Mouse (Mus musculus) myocyte (in vitro differentiated cells): ENCODE data around the gene 9130213A22Rik. TPM values are rescaled to one million over a fixed set of nuclear protein-coding genes. Genes with fewer than 3 reads are reported as not detected.

Experiments
- H3K27me3 ChIP-seq: one replicate; pipeline ENCODE4 v1.6.1; 2011; ENCODE audit not compliant: control insufficient read depth, insufficient read depth, insufficient read length
- H3K36me3 ChIP-seq: one replicate; pipeline ENCODE4 v1.6.1; 2011; ENCODE audit not compliant: control insufficient read depth, insufficient read depth
- H3K4me2 ChIP-seq: one replicate; pipeline ENCODE4 v1.6.1; 2011; ENCODE audit warnings: low read depth, control low read depth
- H3K4me3 ChIP-seq: one replicate; pipeline ENCODE4 v1.5.1; 2011; ENCODE audit warnings: mild to moderate bottlenecking, control low read depth, moderate library complexity
- H3K79me2 ChIP-seq: one replicate; pipeline ENCODE4 v1.6.1; 2011; ENCODE audit not compliant: control insufficient read depth, insufficient read depth
- H3ac ChIP-seq: one replicate; pipeline ENCODE4 v1.6.1; 2011; ENCODE audit not compliant: control insufficient read depth, insufficient read length
- CEBPB ChIP-seq: IDR thresholded peaks from 2 replicates; pipeline ENCODE4 v1.6.1; 2011; ENCODE audit warnings: mild to moderate bottlenecking, moderate library complexity; ENCODE audit not compliant: poor library complexity, insufficient read depth, severe bottlenecking
- E2F4 ChIP-seq: IDR thresholded peaks from one replicate; pipeline ENCODE4 v1.6.1; 2011; ENCODE audit warnings: mild to moderate bottlenecking, control low read depth, moderate library complexity; ENCODE audit not compliant: insufficient read depth
- MAX ChIP-seq: IDR thresholded peaks from one replicate; pipeline ENCODE4 v1.6.1; 2011; ENCODE audit warnings: low read depth, mild to moderate bottlenecking, control low read depth
- MYOD1 ChIP-seq, 3 experiments: IDR thresholded peaks; one replicate each; pipeline ENCODE4 v1.6.1; 2011; ENCODE audit warnings: control low read depth in 2 of 3, low read depth in 2 of 3, mild to moderate bottlenecking in 2 of 3, moderate library complexity in 1 of 3; ENCODE audit not compliant: insufficient read length in 2 of 3, control insufficient read depth in 1 of 3
- MYOG ChIP-seq, 3 experiments: IDR thresholded peaks; one replicate each; pipeline ENCODE4 v1.6.1; 2011; ENCODE audit warnings: control low read depth in 2 of 3, low read depth in 2 of 3, mild to moderate bottlenecking in 2 of 3; ENCODE audit not compliant: insufficient read length in 2 of 3, control insufficient read depth in 1 of 3, insufficient read depth in 1 of 3
- POLR2A ChIP-seq: IDR thresholded peaks from one replicate; pipeline ENCODE4 v1.6.1; 2011; ENCODE audit warnings: low read depth, mild to moderate bottlenecking, control low read depth, moderate library complexity; ENCODE audit not compliant: insufficient read length
- POLR2AphosphoS2 ChIP-seq: IDR thresholded peaks from one replicate; pipeline ENCODE4 v1.6.1; 2011; ENCODE audit warnings: low read depth, control low read depth; ENCODE audit not compliant: insufficient read length
- REST ChIP-seq: IDR thresholded peaks from one replicate; pipeline ENCODE4 v1.6.1; 2011; ENCODE audit warnings: mild to moderate bottlenecking, control low read depth, moderate library complexity; ENCODE audit not compliant: insufficient read depth, insufficient read length
- SRF ChIP-seq: IDR thresholded peaks from one replicate; pipeline ENCODE4 v1.6.1; 2011; ENCODE audit warnings: low read depth; ENCODE audit not compliant: control insufficient read depth, insufficient read length
- TCF12 ChIP-seq: IDR thresholded peaks from one replicate; pipeline ENCODE4 v1.6.1; 2011; ENCODE audit warnings: mild to moderate bottlenecking, control low read depth; ENCODE audit not compliant: poor library complexity, insufficient read depth, severe bottlenecking
- TCF3 ChIP-seq: IDR thresholded peaks from one replicate; pipeline ENCODE4 v1.6.1; 2011; ENCODE audit warnings: low read depth, control low read depth; ENCODE audit not compliant: insufficient read length
- USF1 ChIP-seq: IDR thresholded peaks from one replicate; pipeline ENCODE4 v1.6.1; 2011; ENCODE audit warnings: low read depth, mild to moderate bottlenecking, control low read depth, moderate library complexity
- polyA plus RNA-seq: library from polyadenylated mRNA; unstranded; fragments of >200 nt; fragmentation: generic; extraction: Trizol; gene quantifications from one replicate; pipeline ENCODE4 v1.2.1, GENCODE M21; 2012; ENCODE audit warnings: missing spikeins

Gene 9130213A22Rik
- polyA plus RNA-seq, 1 experiment: 0.78 TPM

DNA sequence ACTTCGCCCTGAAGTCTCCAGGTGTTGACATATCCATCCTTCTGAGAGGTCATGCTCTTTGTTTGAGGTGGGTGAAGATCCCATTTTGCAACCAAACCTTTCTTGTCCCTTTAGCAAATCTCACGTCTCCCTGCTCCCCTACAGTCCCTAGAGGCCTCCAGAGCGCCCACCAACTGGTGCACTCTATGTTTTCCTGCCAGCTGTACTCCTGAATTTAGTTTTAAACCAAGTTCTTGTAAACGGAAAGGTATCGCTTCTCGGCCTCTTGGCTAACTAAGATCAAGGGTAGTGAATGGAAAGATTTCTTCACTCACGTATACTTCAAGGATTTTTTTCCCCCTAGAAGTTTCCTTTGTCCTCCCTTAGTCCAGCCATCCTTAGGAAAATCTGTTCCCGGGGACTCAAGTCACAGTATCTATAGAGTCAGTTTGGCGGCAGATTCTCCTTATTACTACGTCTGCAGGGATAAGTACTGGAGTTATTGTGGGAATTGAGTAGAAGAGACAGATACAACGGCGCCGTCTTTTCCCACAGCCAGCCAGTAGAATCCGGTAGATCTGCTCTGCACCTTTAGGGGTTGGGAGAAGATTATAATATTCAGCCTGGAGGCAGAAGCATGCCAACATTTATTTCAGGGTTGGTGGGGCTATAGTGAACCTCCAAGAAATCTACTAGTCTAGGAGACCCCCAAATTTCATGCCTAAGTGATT lies 2.8 kb downstream of the 9130213A22Rik start:
- TF ChIP-seq E2F4 (no peak), SRF (no peak), MYOD1 (IDR thresholded peaks at IDR 0.05; ENCODE audit: control insufficient read depth in 1 of 3, insufficient read length in 2 of 3, low read depth in 2 of 3) (no peak), REST (no peak), MAX (no peak), MYOG (IDR thresholded peaks at IDR 0.05; ENCODE audit: control insufficient read depth in 1 of 3, insufficient read depth in 1 of 3, insufficient read length in 2 of 3, low read depth in 2 of 3) (no peak), USF1 (no peak), POLR2A (no peak), POLR2AphosphoS2 (no peak), TCF12 (no peak), CEBPB (no peak)
- H3K79me2 ChIP-seq: no peaks in the 10 kb centered on the region
- no peak overlapping the region for H3K4me2 ChIP-seq
- H3K36me3 ChIP-seq: no peaks in the 10 kb centered on the region
- H3K27me3 ChIP-seq: no peaks in the 10 kb centered on the region
- H3K4me3 ChIP-seq: no peak overlapping the region
- H3ac ChIP-seq: no peak overlapping the region

DNA sequence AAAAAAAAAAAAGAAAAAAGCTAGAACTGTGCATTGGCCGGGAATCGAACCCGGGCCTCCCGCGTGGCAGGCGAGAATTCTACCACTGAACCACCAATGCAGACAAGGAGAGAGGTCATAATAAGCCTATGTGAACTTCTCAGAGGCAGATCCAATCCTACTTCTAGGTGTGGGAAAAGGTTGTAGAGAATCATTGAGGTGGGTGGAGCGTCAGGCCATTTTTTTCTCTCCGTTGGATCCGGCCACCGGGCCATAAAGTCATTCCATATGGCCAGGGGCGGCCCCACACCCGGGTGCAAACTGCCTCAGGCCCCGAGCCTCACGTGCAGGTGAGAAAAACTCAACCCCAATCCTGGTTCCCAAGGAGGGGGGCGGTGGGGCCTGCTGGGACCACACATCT lies 3.6 kb downstream of the 9130213A22Rik start:
- peak overlapping the region; percentile 99 for H3K4me2 ChIP-seq
- no peak overlapping the region for H3ac ChIP-seq
- TF ChIP-seq POLR2AphosphoS2 (no peak), USF1 (no peak), MYOG (IDR thresholded peaks at IDR 0.05; ENCODE audit: control insufficient read depth in 1 of 3, insufficient read depth in 1 of 3, insufficient read length in 2 of 3, low read depth in 2 of 3) (no peak), SRF (no peak), REST (no peak), TCF3 (no peak), MAX (no peak), POLR2A (no peak)
- H3K36me3 ChIP-seq: no peaks in the 10 kb centered on the region
- peak overlapping the region; percentile 40 for H3K4me3 ChIP-seq
- H3K27me3 ChIP-seq: no peaks in the 10 kb centered on the region
- H3K79me2 ChIP-seq: no peaks in the 10 kb centered on the region

DNA sequence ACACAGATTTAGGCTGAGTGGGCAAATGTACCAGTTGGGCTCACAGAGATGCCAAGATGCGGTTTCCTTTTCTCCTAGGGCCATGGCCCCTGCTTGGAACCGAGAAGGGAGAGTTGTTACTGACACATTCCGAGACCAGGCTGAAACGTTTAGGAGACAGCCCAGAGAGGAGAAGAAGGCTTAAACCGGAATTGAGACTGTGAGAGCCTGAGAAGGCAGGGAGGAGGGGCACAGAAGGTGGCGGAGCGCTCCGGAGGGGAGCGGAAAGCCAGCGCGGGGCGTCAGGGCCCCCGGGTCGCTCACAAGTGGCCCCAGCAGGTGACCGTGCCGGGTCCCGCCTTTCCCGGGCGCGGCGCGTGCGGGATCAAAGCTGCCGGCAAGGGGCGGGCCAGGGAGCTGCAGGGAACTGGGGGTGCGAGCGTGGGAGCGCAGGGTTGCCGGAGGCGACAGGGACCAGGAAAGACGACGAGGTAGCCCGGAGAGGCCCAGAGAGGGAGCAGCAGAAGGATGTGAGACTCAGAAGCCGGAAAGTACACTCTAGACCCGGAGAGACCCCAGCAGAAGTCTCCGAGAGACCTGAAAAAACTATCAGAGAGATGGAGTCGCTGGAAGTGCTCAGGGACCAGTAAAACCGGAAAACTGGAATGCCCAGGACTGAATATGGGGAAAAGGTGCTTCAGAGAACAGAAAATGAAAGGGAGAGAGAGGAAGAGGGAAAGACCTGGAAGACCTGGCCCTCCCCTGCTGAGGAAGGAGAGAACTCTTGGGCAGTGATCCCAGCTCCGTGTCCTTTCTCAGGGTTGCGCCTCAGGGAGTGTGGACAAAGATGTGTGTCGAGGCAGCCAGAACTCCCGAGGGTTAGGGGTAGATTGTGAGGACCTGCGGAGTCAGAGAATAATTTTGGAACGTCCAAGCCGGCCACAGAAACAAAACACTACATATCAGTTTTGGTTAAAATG lies 4.4 kb downstream of the 9130213A22Rik start:
- Histone ChIP-seq H3K36me3 (no peaks in the 10 kb centered on the region), H3K79me2 (no peaks in the 10 kb centered on the region), H3K4me2 (peak overlapping the region; percentile 99), H3K4me3 (peak overlapping the region; percentile 40), H3K27me3 (no peaks in the 10 kb centered on the region), H3ac (peak overlapping the region; percentile 42)
- no peak for TF ChIP-seq TCF12
- no peak for TF ChIP-seq CEBPB
- no peak for TF ChIP-seq E2F4
- no peak for TF ChIP-seq SRF
- TF ChIP-seq TCF3: no peak
- peak in 1 of 3 experiments; percentile 39 for TF ChIP-seq MYOD1 (IDR thresholded peaks at IDR 0.05; ENCODE audit: control insufficient read depth in 1 of 3, insufficient read length in 2 of 3, low read depth in 2 of 3)
- no peak for TF ChIP-seq POLR2AphosphoS2
- TF ChIP-seq USF1: no peak
- no peak for TF ChIP-seq POLR2A
- TF ChIP-seq MYOG (IDR thresholded peaks at IDR 0.05; ENCODE audit: control insufficient read depth in 1 of 3, insufficient read depth in 1 of 3, insufficient read length in 2 of 3, low read depth in 2 of 3): peak in 1 of 3 experiments; percentile 44
- no peak for TF ChIP-seq REST
- no peak for TF ChIP-seq MAX

DNA sequence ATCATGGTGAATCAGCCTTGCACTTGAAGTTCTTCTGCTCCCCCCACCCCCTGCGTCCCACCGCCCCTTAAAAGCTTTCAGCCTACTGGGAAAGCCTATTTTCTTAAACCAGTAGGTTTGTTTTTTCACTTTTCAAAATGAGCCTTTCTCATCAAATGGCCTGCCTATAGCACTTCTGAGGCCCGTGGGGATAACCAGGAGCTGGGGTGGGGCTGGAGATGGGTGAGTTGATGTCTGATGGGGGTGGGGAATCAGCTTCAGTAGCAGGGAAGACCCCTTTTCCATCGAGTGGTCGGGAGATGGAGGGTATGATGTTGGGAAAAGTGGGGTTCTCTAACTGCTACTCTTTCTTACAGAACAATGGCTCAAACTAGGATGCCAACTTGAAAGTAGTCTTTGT lies 5.5 kb downstream of the 9130213A22Rik start:
- no peak overlapping the region for H3ac ChIP-seq
- H3K36me3 ChIP-seq: no peaks in the 10 kb centered on the region
- no peak for TF ChIP-seq E2F4
- TF ChIP-seq REST: no peak
- no peak for TF ChIP-seq CEBPB
- H3K27me3 ChIP-seq: no peaks in the 10 kb centered on the region
- peak overlapping the region; percentile 40 for H3K4me3 ChIP-seq
- no peaks in the 10 kb centered on the region for H3K79me2 ChIP-seq
- peak overlapping the region; percentile 99 for H3K4me2 ChIP-seq

DNA sequence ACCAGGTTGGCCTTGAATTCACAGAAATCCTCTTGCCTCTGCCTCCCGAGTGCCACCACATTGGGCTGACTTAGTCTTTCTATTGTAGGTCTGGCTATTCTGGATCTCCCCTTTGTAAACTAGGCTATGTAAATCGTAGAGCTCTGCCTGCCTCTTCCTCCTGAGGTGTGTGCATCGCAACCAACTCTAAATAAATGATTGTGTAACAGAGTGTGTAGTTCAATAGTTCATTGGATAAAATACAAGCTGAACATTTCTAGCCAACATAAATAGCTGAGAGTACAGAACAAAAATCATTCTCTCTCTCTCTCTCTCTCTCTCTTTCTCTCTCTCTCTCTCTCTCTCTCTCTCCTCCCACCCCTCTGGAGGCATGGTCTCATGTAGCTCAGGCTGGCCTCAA lies 7.8 kb downstream of the 9130213A22Rik start:
- no peaks in the 10 kb centered on the region for H3K79me2 ChIP-seq
- no peaks in the 10 kb centered on the region for H3K36me3 ChIP-seq
- no peaks in the 10 kb centered on the region for H3K27me3 ChIP-seq
- no peak overlapping the region for H3K4me2 ChIP-seq
- no peak overlapping the region for H3K4me3 ChIP-seq
- no peak overlapping the region for H3ac ChIP-seq
- TF ChIP-seq TCF12: no peak
